Comparison of ENCODE assay signal across 8 mouse cellular contexts in genomic region chr2:12301431-12302170, GRCm38 (mm10). TPM values are rescaled to one million over a fixed set of nuclear protein-coding genes. Genes with fewer than 3 reads are reported as not detected.
A peak's percentile ranks its signal among the peaks of the same experiment; 100 is the strongest.
DNase-seq lines count a peak whose midpoint lies in the region; ATAC-seq and TF ChIP-seq lines count a peak whose summit lies in the region.

Gene Itga8, minus strand, starts transcription at chr2:12301922.

- peak; percentile 75 for TF ChIP-seq CTCF in G1E (IDR thresholded peaks at IDR 0.05; ENCODE audit: low read depth, low read length)
- TF ChIP-seq CTCF in cerebellum, adult 2 months (IDR thresholded peaks at IDR 0.05; ENCODE audit: borderline replicate concordance, insufficient read depth, low read depth, low read length), result peak; percentile 70

- H3K4me3 ChIP-seq in G1E (ENCODE audit: low read depth, low read length), result peak within 1 kb of the TSS; percentile 65; the same call in 1 of the 2 replicates
- peak within 1 kb of the TSS; percentile 52 for H3K4me3 ChIP-seq in cerebellum, adult 2 months (replicated peaks; ENCODE audit: insufficient read depth, low read depth, low read length)
- peak within 1 kb of the TSS; percentile 74 for H3K4me3 ChIP-seq in hindbrain, embryonic 10.5 days

- under 1% methylated on average over 56 of the region's 56 CpGs for WGBS in cerebellum, adult 2 months
- WGBS in hindbrain, embryonic 10.5 days, result under 1% methylated on average over 56 of the region's 56 CpGs

- H3K27ac ChIP-seq in cerebellum, adult 2 months (ENCODE audit: insufficient read depth, low read length), result no peak within 1 kb of the TSS
- peak within 1 kb of the TSS; percentile 85 for H3K27ac ChIP-seq in hindbrain, embryonic 10.5 days

- ATAC-seq in G1E (ENCODE audit: extremely low read depth, insufficient number of reproducible peaks, low FRiP score, poor library complexity, severe bottlenecking), result no peak

- peaks cover 8% of the 10 kb centered on the region for H3K4me1 ChIP-seq in G1E (ENCODE audit: insufficient read depth, low read depth, low read length)
- H3K4me1 ChIP-seq in cerebellum, adult 2 months (ENCODE audit: control insufficient read depth, insufficient read depth, low read length), result no peaks in the 10 kb centered on the region
- H3K4me1 ChIP-seq in hindbrain, embryonic 10.5 days (replicated peaks), result peaks cover 8% of the 10 kb centered on the region; the same call in 1 of the 2 replicates

- no peak for TF ChIP-seq POLR2A in cerebellum, adult 2 months (IDR thresholded peaks at IDR 0.05; ENCODE audit: borderline replicate concordance, insufficient read depth, low read length)

- H3K9me3 ChIP-seq in G1E (replicated peaks), result no peaks in the 10 kb centered on the region
- no peaks in the 10 kb centered on the region for H3K9me3 ChIP-seq in hindbrain, embryonic 10.5 days

- peak; percentile 55 for DNase-seq in G1E (ENCODE audit: low spot score)
- peak; percentile 50 to 68 for DNase-seq in cerebellum, adult 2 months
- DNase-seq in forelimb bud, embryonic 11.5 days (ENCODE audit: low read depth, low spot score), result peak; percentile 93
- DNase-seq in hindbrain, embryonic 10.5 days (ENCODE audit: low spot score), result peak; percentile 93
- peak; percentile 90 to 93 for DNase-seq in layer of hippocampus, postnatal 10 days (ENCODE audit: low spot score in 2 of 2)
- DNase-seq in lung, postnatal 10 days, result peak; percentile 90
- peak; percentile 81 for DNase-seq in ovary, postnatal 36 days (ENCODE audit: low spot score)
- DNase-seq in thymus, postnatal 36 days, result peak; percentile 69 to 72

- no peaks in the 10 kb centered on the region for H3K36me3 ChIP-seq in G1E (replicated peaks)
- H3K36me3 ChIP-seq in hindbrain, embryonic 10.5 days, result no peaks in the 10 kb centered on the region

- H3K27me3 ChIP-seq in G1E (ENCODE audit: insufficient read depth, low read length), result peaks cover 26% of the 10 kb centered on the region
- no peaks in the 10 kb centered on the region; the same call in 1 of the 2 replicates for H3K27me3 ChIP-seq in cerebellum, adult 2 months (ENCODE audit: control insufficient read depth, insufficient read depth, low read length)
- peaks cover 18% of the 10 kb centered on the region for H3K27me3 ChIP-seq in hindbrain, embryonic 10.5 days (ENCODE audit: insufficient read depth, poor library complexity, severe bottlenecking)

RNA-seq across cellular contexts. Expression of gene Itga8, which starts in this region (rescaled TPM):
- total RNA-seq in G1E (2014; fragmentation: Nextera tagmentation), result not detected in 2 replicates
- 0.06 and 0.93 TPM in 2 replicates for total RNA-seq in G1E (2017)
- not detected in 2 replicates for polyA plus RNA-seq in G1E (2012)
- 0.77 and 0.90 TPM in 2 replicates for polyA plus RNA-seq in cerebellum, adult 2 months (2012; rRNA removed)
- polyA plus RNA-seq in hindbrain, embryonic 10.5 days (2016; fragmentation: Nextera tagmentation; extraction: Ambion mirVana), result 3.2 and 5.5 TPM in 2 replicates
- 10 to 100 TPM; 13.8 to 15.2 TPM for total RNA-seq in layer of hippocampus, postnatal 10 days (2021)

Comparison
In these comparisons a context has a peak if more than half of its experiments do, and no peak if none do; other contexts are left out.
1. RNA of gene Itga8 (total RNA-seq): 13.8 to 15.2 TPM in layer of hippocampus, postnatal 10 days; 0.06 to 0.93 TPM in G1E; every median in the first group is over 4 times any median in the second.
2. Peak in DNase-seq and H3K4me3 ChIP-seq in G1E; RNA of the gene not detected or under 1 TPM.
3. Peak in DNase-seq and H3K4me3 ChIP-seq in cerebellum, adult 2 months; RNA of the gene not detected or under 1 TPM.
4. Peak in every context shown above with its lines, with median percentiles within 50 percentile points of each other: DNase-seq and H3K4me3 ChIP-seq.